Mouse (Mus musculus) embryonic facial prominence, embryonic 15.5 days (tissue): ENCODE results near the gene Cd84. TPM values are rescaled to one million over a fixed set of nuclear protein-coding genes. Genes with fewer than 3 reads are reported as not detected.

ENCODE experiments used
- polyA plus RNA-seq: library from polyadenylated mRNA; unstranded; fragments of >200 nt; fragmentation: Nextera tagmentation; extraction: Ambion mirVana; gene quantifications from 2 replicates; pipeline ENCODE4 v1.2.1, GENCODE M21; 2015

Gene Cd84
- polyA plus RNA-seq, 1 experiment from 2014 or later: 2.1 TPM

Other genes with a start within 250 kb of the Cd84 start
- gene Ly9, start 232.3 kb upstream of the Cd84 start, polyA plus RNA-seq: 0.84 and 1.1 TPM in 2 replicates
- 0.20 and 0.25 TPM in 2 replicates for gene Slamf7, start 186.7 kb upstream of the Cd84 start, polyA plus RNA-seq
- 4.1 and 5.5 TPM in 2 replicates for gene Cd48, start 157.7 kb upstream of the Cd84 start, polyA plus RNA-seq
- 0.16 and 0.21 TPM in 2 replicates for gene Slamf1, start 72.6 kb upstream of the Cd84 start, polyA plus RNA-seq
- gene Gm10521, start 56.0 kb downstream of the Cd84 start, polyA plus RNA-seq: not detected in 2 replicates
- gene Slamf6, start 77.8 kb downstream of the Cd84 start, polyA plus RNA-seq: 0.72 TPM in 1 of 2 replicates, not detected in the other
- 20.1 and 22.7 TPM in 2 replicates for gene Vangl2, start 188.7 kb downstream of the Cd84 start, polyA plus RNA-seq
- 2.1 and 2.7 TPM in 2 replicates for gene Nhlh1, start 217.9 kb downstream of the Cd84 start, polyA plus RNA-seq
- 231 and 235 TPM in 2 replicates for gene Copa, start 242.8 kb downstream of the Cd84 start, polyA plus RNA-seq
- 117 and 121 TPM in 2 replicates for gene Ncstn, start 243.1 kb downstream of the Cd84 start, polyA plus RNA-seq